Mouse (Mus musculus): ENCODE measurements at regions not wholly inside any gene's neighbourhood (a gene's known extent, or its start where the extent isn't known, plus 50 kb on each side); places are given as distances from the start of the nearest gene placed in this dataset.

- in situ Hi-C loops (cut with MboI), result no loop called here
Observed at GRCm38 (mm10) chr1:36012081-36012765, 56.0 kb upstream of the Hs6st1 start.

GRCm38 (mm10) chr1:36013823-36014341, 54.3 kb upstream of the Hs6st1 start:
- in situ Hi-C loops (cut with MboI), result no loop called here

GRCm38 (mm10) chr1:36014372-36014771, 53.8 kb upstream of the Hs6st1 start:
- in situ Hi-C loops (cut with MboI), result no loop called here

GRCm38 (mm10) chr1:36015210-36015609, 53.0 kb upstream of the Hs6st1 start:
- in situ Hi-C loops (cut with MboI), result no loop called here

GRCm38 (mm10) chr1:36016566-36016965, 51.6 kb upstream of the Hs6st1 start:
- in situ Hi-C loops (cut with MboI), result no loop called here

GRCm38 (mm10) chr1:36017061-36017461, 51.1 kb upstream of the Hs6st1 start:
- in situ Hi-C loops (cut with MboI), result no loop called here

GRCm38 (mm10) chr1:36017656-36018055, 50.5 kb upstream of the Hs6st1 start:
- in situ Hi-C loops (cut with MboI), result no loop called here
